Mouse (Mus musculus) hindlimb bud, embryonic 11.5 days (tissue): Measurements from ENCODE around the gene Canx.
"Not testable (repeated sequence)": the region's sequence is repeated elsewhere in the genome, so short reads cannot be mapped to it uniquely, and the experiment has no call there.

Experiments used
- DNase-seq: peaks from one replicate; pipeline ENCODE4 v3.0.0-alpha.2; 2012; ENCODE audit warnings: low read depth, low spot score; ENCODE audit errors: extremely low spot score

The Canx gene

DNA sequence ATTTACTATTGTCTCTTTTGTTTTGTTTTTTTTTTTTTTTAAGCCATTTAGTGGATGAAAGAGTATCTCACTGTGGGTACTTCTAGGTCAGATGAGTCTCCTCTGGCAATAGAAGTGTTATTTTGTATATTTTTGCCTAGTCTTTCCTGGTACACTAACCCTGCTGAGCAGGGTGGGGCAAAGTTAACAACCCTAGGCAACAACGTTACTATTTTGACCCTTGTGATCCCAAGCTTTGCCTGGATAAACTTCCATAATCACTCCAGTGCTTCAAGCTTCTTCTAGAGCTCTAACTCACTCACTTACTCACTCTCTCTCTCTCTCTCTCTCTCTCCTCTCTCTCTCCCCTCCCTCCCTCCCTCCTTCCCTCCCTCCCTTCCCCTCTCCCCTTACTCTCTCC lies 10.7 kb upstream of the Canx start:
- DNase-seq, result no peak

DNA sequence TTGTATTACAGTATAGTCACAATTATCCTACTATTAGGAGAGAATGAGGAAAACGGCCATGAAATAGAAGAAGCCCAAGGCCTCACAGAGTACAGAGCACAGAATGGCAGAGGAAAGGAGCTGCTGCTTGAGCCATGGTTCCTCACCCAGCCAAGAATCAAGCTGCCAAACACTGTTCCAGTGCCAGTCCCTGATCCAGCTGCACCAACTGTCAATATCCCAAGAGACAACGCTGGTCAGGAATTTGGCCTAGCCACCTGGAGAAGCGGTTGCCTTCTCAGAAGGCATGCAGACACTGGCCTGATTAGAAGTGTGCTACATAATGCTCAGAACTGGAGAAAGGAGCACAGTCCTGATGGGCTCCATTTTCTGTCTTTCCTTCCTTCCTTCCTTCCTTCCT lies 7.7 kb upstream of the Canx start:
- no peak for DNase-seq

DNA sequence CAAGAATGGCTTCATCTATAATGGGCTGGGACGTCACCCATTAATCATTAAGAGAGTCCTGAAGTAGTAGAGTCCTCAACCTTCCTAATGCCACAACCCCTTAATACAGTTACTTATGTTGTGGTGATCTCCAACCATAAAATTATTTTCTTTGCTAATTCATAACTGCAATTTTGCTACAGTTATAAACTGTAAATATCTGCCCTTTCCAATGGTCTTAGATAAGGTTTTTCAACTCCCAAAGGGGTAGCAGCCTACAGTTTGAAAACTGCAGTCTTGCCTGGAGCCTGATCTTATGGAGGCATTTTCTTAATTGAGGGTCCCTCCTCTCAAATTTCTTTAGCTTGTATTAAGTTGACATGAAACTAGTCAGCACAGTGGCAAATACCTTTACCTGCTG lies 3.9 kb upstream of the Canx start:
- DNase-seq, result no peak

DNA sequence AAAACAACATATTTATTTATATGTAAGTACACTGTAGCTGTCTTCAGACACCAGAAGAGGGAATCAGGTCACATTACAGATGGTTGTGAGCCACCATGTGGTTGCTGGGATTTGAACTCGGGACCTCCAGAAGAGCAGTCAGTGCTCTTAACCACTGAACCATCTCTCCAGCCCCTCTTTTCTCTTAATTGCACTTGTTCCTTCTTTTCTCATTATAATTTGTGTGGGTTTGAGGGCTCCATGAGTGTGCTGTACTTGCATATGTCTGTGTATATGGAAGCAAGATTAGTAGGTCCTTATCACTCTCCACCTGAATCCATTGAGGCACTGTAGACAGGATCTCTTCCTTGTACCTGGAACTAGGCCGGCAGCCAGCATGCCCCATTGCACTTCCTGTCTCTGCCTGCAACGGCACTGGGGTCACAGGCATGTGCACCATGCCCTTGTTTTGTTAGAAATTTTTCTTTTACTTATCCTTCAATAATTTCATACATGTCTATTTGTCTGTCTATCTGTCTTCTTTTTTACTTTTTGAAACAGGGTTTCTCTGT lies 2.7 kb upstream of the Canx start:
- no peak for DNase-seq

DNA sequence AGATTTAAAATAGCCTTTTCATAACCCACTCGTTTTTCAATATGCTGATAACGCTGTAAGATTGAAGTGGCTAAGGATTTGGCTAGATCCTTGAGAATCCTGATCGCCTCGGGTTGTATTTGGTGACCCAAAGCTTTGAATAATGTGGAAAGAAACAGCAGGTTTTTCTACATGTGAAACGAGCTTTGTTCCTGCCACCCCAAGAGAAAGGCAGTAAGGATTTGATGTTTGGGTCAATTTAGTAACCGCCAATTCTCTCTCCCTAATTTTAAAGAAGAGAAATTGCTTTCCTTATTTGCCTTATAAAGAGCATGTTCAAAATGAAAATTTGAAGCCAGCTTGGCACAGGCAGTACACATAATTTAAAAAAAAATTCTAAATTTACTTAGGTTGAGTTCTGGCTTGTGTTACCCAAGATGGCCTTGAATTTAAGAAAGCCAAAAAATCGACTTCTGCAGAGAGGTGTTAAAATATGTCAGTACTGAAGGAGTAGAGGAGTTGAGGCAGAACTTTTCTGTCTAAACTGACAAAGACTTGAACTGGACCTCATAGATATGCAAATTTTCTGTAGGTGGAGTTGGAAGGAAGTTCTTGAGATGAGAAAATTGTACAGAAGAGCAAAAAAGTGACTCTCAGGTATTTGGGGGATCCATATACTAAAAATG lies 961 bp upstream of the Canx start:
- no peak for DNase-seq

DNA sequence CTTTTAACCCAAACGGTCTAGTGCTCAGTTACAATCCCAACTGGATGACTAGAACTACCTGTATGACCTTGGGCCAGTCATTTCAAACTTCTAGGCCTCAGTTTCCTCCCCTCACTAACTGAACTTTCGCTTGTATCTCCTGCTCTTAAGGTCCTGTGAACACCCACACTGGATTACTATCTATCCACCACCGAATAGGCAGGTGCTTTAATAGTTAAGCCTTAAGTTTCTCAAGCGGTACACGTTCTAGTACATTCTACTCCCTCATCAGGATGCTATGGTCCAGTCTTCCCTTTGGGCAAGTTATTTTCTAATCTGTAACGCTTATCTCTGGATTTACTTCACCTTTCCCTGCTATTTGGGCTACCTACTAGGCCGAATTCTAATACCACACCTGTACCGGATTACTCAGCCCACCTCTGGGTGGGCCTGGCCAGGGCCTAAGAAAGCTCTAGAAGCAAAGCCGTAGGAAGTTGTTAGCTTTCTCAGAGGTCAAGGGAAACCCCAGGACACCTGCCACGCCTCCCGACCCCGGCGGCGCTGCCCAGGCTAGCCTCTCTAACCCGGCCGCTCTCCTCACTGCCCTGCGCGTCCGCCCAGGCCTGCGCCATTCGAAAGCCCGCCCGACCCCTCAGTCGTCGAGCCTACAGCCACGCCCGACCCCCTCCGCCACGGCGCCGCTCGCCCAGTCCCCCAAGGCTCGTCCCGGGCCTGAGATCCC lies 562 bp downstream of the Canx start:
- DNase-seq, result no peak

DNA sequence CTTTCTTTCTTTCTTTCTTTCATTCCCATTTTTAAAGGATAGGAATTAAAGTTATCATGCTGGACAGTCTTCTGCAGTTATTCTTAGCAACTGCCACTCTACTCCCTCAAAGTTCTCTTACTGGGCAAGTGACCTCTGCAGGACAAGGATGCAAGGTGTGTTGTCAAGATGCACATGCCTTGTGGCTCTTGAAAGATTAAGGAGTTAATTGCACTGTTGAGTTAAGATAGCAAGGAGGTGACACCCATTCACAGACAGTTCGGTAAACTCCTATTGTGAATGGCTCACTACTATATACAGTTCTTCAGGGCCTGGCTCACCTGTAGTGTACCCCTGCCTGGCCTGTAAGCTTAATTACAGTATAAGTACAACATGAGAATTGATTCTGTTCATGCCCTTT lies 1.6 kb downstream of the Canx start:
- no peak for DNase-seq

DNA sequence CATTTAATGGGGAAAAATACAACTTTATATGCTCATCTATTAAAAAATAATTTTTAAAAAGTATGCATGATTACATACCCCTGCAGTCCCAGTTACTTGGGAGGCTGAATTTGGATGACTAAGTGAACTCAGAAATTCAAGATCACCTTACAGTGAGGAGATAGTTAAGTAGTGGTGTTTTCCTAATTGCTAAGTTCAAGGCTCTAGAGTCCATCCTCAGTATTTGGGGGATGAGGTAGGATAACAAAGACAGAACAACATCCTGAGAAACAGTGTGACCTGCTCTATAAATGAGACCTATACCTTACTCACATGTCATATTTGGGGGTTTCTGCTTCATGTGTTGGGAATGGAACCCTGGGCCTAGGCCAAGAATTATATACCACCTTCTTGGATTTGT lies 3.1 kb downstream of the Canx start:
- no peak for DNase-seq

DNA sequence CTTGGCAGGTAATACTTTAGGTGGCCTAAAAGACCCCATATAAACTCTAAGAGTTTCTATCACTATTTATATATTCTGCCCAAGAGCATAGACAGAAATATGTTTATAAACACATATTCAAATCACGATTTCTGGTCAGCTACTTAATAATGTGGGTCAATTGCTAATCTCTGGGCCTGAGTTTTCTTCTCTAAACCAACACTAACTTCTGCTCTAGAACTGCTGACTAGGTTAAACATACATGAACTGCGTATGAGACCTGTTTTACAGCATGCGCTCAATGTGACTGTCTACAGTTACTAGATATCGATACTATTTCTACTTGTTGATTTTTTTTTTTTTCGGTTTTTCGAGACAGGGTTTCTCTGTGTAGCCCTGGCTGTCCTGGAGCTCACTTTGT lies 4.2 kb downstream of the Canx start:
- DNase-seq, result no peak

DNA sequence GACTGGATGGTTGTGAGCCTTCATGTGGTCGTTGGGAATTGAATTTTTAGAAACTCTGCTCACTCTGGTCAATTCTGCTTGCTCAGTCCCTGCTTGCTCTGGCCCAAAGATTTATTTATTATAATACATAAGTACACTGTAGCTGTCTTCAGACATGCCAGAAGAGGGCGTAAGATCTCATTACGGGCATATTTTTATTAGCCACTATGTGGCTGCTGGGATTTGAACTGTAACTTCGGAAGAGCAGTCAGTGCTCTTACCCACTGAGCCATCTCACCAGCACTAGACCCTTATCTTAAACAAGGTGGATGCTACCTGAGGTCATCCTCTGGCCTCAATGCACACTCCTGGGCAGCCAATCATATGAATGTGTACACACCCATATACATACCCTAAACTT lies 6.1 kb downstream of the Canx start:
- DNase-seq, result not testable (repeated sequence)

DNA sequence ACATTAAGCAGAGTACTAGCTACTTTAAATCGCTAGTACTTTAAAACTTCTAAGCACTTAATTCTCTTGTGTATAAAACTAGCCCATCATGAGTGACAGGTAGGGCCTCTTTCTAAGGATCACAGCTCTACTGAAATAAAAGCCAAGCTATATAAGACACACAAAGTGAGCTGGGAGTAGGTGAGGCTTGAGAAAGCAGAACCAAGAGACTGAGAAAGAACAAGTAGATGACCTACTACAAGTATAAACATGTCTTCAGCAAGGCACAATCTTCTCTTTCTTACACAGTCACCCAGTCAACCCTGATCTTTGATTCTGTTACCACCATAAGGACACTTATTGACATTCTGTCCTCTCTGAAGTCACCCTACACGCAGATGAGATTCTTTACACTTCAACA lies 12.7 kb downstream of the Canx start:
- no peak for DNase-seq

DNA sequence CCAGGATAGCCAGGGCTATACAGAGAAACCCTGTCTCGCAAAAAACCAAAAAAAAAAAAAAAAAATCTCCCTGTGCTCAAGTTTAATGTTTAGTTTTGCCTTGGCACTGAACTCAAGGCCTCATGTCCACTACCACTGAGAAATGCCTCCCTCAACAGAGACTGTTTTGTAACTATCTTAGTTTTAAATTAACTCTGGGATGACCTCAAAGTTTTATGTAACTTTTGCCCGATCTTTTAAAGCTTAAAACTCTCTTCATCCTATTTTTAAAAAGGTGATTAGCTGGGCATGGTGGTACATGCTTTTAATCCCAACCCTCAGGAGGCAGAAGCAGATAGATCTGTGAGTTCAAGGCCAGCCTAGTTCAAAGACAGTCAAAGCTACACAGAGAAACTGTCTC lies 22.1 kb downstream of the Canx start:
- no peak for DNase-seq

DNA sequence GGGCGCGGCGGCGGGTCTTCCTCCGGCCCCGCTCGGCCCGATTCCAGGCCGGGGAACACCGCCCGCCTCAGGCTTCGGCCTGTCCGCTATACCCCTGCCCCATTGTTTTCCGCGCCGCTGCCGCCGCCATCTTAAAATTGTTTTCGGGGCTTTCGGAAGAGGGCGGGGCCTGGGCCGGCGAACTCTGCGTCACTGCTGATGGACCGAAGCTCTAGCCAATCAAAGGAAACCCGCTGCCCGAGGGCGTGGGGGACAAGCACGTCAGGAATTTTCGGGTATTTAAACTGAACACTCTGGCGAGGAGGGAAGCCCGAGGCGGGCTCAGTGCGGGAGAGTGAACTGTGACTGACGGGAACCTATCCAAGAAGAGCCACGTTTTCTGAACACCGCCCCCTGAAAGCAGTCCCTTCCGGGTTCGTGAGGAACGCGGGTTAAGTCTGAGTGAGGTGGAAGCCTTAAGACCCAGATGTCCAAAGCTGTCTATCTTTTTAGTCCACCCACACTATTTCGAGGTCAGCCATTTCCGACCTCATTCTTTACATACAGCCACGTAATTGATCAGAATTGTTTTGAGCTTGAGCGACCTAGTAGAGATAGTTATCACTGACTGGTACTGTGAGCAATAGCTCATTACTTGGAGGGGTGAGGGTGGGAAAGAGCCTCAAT lies 33.1 kb downstream of the Canx start, which contains the start of gene Maml1:
TSS of gene Maml1 (minus strand) at position 122 of the 666 bp plus-strand sequence.
- DNase-seq, result peak; percentile 96

DNA sequence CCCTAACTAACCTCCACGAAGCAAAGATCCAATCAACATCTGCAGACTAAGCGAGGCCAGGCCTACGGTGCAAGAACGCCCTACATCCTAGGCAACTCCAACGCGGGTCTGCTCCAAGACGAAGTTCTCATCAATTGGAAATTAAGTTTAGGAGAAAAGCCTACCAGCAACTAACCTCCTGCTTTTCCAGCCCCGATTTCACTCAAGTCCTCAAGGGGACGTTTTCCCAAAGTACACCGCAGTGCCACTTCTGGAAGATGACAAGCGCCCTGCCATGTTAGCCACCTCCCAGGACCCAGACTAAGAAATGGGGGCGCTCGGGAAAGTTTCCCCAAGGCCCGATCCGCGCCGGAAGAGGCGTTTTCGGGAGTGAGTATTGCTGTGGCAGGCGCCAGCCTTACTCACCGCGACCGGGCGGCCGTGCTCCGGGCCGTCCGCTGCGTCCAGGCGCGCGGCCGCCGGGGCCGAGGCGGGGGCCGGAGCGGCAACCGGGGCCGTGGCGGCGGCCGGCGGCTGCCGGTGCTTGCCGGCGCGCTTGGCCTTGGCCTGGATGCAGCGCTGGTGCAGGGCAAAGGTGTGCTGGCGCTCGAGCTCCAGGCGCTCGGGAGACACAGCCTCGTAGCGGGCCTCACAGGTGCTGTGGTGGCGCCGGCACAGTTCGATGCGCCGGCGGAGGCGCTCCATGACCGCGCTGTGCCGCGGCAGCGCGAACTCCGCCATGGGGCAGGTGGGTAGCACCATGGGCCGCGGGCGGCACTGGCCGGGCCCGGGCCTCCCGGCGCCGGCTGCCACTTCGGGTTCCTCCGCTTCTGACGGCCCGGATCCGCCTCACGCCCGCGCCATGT lies 33.9 kb downstream of the Canx start:
- peak; percentile 22 for DNase-seq

DNA sequence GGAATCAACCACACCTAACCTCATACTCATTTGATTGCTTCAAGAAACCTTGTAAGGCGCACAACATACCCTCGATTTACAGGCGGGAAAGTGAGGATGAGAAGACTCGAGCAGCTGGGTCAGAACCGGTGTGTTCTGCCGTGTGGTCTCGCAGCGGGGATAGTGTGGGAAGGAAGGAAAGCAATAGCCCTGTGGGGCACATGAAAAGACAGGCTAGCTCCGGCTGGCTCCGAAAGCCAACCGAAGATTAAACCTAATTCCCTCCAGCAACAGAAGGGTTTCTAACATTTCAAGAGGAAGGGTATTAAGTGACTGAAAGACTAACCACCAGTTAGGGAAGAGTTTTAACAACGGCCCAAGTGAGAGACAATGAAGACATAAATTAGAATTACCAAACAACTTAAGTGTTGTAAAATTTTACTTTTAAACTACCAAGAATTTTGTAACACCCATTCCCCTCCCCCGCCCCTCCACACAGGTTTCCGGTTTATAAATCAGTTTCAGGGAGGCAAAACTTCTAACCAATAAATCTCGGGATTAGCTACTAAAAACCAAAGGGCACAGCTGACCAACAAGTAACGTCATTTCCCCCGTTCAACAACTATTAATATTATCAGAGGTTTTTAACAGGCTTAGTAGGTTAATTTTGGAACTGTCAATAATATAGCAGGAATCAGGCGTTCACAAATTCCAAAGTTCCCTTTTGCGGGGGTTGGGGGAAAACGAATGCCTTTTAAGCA lies 34.8 kb downstream of the Canx start:
- peak; percentile 28 for DNase-seq

DNA sequence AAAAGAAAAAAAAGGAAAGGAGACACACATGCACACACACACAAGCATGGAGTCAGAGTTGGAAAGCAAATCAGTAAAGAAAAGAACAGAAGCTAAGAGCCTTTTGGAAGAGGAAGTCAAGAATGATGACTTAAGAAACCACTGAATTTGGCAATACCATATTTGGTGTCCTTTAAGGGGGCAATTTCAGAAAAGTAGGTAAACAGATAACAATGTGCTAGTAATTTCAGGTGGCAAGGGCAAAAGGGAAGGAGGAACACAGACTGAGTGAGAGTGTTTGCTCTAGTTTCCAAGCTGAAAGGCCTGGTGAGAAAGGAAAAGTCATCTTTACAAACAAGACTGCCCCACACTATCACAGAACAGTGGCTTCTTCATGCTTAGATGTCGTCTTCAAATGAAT lies 39.0 kb downstream of the Canx start:
- no peak for DNase-seq

DNA sequence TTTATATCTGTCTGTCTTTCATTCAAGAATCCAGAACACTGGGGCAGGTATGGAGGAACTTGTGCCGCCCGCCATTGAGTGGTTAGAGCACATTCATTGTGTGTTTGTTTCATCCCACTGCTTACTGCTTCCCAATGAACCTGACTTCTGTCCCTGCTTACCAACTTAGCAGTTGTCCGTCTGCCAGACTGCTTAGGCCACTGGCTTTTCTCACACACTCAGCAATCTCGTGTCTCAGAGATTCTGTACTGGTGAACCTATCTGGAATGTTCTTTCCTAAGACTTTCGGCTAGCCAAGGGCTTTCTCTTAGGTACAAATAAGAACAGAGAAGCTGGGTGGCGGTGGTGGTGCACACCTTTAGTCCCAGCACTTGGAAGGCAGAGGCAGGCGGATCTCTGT lies 39.8 kb downstream of the Canx start:
- no peak for DNase-seq

DNA sequence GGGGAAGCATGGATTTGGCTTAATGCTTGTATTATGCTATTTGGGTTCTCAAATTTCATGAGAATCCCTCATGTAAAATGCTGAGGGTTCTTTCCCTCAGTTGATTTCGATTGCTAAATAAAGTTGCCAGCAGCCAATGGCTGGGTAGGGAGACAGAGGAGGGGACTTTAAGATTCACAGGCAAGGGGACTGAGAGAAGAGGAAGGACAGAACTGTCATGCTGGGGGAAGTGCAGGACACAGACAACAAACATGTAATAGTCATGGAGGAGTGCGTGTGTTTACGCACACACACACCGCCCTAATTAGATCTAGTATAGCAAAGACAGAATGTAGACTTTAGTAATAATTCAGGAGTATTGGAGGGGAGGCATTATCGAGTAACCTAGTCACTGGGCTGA lies 40.2 kb downstream of the Canx start:
- no peak for DNase-seq

DNA sequence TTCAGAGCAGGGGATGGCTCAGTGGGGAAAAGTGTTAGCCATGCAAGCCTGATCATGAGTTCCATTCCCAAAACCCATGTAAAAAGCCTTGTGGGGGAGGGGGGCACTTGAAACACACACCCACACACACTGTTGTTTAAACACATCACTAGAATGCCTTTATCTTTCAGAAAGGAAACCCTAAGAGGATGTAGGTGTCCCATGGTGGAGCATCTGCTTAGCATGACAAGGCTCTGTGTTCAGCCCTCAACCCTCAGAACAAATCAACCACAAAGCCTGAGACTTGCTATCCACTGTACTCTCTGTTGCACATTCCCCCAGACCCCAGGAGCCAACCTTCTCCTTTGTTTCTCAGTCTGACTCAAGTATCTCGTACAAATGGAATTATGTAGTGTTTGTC lies 45.4 kb downstream of the Canx start:
- no peak for DNase-seq

DNA sequence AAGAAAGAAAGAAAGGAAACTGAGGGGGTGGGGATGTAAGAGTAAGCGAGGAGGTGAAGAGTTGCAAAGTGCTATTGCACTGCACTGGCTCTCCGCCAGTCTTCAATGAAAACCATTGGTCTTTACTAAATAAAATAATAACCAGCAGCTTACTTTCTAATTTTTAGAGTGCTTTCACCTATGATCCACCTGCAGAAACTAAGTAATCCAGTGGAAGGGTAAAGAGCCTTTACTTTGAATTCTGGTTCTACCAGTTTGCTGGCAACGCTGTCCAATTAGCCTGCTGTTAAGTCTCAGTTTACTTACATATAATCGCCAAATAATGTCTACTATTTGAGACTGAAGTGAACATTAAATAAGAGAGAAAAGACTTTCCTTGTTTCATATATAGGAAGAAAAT lies 46.5 kb downstream of the Canx start:
- no peak for DNase-seq
